Mouse (Mus musculus) heart, adult 2 months (tissue): ENCODE data around the gene Nrxn2. TPM values are rescaled to one million over a fixed set of nuclear protein-coding genes. Genes with fewer than 3 reads are reported as not detected.

ENCODE experiments used
- DNase-seq, 2 experiments: peaks; one replicate each; pipeline ENCODE4 v3.0.0; 2021
- H3K27ac ChIP-seq: fragments of 200-600 bp; 2 replicates; pipeline ENCODE4 v1.8.1; 2022
- H3K27me3 ChIP-seq: fragments of 200-500 bp; 2 replicates; pipeline ENCODE4 v1.6.1; 2012; ENCODE audit warnings: mild to moderate bottlenecking, low read length, inconsistent platforms, mixed read lengths; ENCODE audit not compliant: control insufficient read depth, insufficient read depth
- H3K36me3 ChIP-seq: fragments of 200-500 bp; 2 replicates; pipeline ENCODE4 v1.6.1; 2012; ENCODE audit warnings: low read length, inconsistent platforms; ENCODE audit not compliant: control insufficient read depth, insufficient read depth
- H3K4me1 ChIP-seq: fragments of 200-500 bp; 2 replicates; pipeline ENCODE4 v1.6.1; 2011; ENCODE audit warnings: low read length; ENCODE audit not compliant: control insufficient read depth, insufficient read depth
- H3K4me3 ChIP-seq: fragments of 200-600 bp; 2 replicates; pipeline ENCODE4 v1.8.1; 2022
- H3K79me2 ChIP-seq: fragments of 200-500 bp; replicated peaks from 2 replicates; pipeline ENCODE4 v1.6.1; 2012; ENCODE audit warnings: mild to moderate bottlenecking, inconsistent platforms, low read length, moderate library complexity, mixed read lengths; ENCODE audit not compliant: control insufficient read depth, insufficient read depth
- H3K9ac ChIP-seq: fragments of 200-500 bp; 2 replicates; pipeline ENCODE4 v1.6.1; 2012; ENCODE audit warnings: low read depth, mild to moderate bottlenecking, control low read depth, inconsistent platforms, low read length, mixed read lengths
- CTCF ChIP-seq: fragments of 200-600 bp; IDR thresholded peaks from 2 replicates; pipeline ENCODE4 v1.8.1; 2022; ENCODE audit warnings: antibody characterized with exemption, mild to moderate bottlenecking, moderate library complexity
- EP300 ChIP-seq: fragments of 200-500 bp; IDR thresholded peaks from 2 replicates; pipeline ENCODE4 v1.6.1; 2011; ENCODE audit warnings: low read depth, low read length, control low read depth; ENCODE audit not compliant: insufficient read depth
- POLR2A ChIP-seq: fragments of 200-500 bp; IDR thresholded peaks from 2 replicates; pipeline ENCODE4 v1.6.1; 2011; ENCODE audit warnings: mild to moderate bottlenecking, low read depth, low read length, control low read depth; ENCODE audit not compliant: insufficient read depth
- WGBS: fragments of 180-500 bp; shearing (Covaris S2); methylation state at CpG from one replicate; pipeline ENCODE4 v1.1.7; 2018; 5-methylcytosine and 5-hydroxymethylcytosine counted together
- intact Hi-C: fragments of 180-260 bp; cut with DNase I; formaldehyde crosslinking; loops from one replicate; pipeline ENCODE4 v1.15.1; 2025
- polyA plus RNA-seq: library from polyadenylated mRNA; depleted of rRNA; stranded (reverse); fragments of >200 nt; gene quantifications from 2 replicates; pipeline ENCODE4 v1.2.3, GENCODE M21; 2012
- total RNA-seq, 2 experiments: library from RNA; stranded (reverse); gene quantifications; 2 replicates each; pipeline ENCODE4 v1.2.3; 2021

The Nrxn2 gene
- total and polyA plus RNA-seq, 3 experiments = 3.4 to 5.2 (median 4.5) TPM

DNA sequence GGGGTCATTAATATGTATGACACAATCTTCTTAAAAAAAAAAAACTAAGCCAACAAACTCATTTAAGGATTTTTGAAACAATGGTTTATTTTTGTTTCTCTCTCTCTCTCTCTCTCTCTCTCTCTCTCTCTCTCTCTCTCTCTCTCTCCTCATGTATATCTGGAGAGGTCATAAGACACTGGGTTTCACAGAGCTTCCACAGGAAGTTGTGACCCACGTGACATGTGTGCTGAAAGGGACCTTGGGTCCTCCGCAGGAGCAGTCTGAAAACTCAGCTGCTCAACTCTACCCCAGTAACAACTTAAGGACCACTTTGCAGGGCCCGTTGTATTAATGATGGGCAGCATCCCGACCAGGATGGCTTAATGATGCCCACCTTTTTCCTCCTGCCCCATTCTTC lies 132.7 kb downstream of the Nrxn2 start:
- Histone ChIP-seq H3K27me3 (no peaks in the 10 kb centered on the region), H3K79me2 (no peaks in the 10 kb centered on the region), H3K4me3 (no peak overlapping the region), H3K36me3 (no peaks in the 10 kb centered on the region), H3K27ac (no peak overlapping the region), H3K9ac (no peak overlapping the region), H3K4me1 (peaks cover 11% of the 10 kb centered on the region)
- WGBS = 53% methylated on average over 4 of the region's 4 CpGs
- intact Hi-C loops = no loop called here
- DNase-seq = no peak
- TF ChIP-seq CTCF (no peak), POLR2A (no peak), EP300 (no peak)

- TF ChIP-seq EP300 (no peak), CTCF (peak; percentile 69)
- intact Hi-C loops = loop anchor here (2.0 kb wide), 1 partner anchor 56 kb away; no protein-coding TSS in a partner anchor
- H3K4me1 ChIP-seq = peaks cover 11% of the 10 kb centered on the region
These were observed 133.9 kb downstream of the Nrxn2 start for GRCm38 (mm10) chr19:6552302-6553028.

GRCm38 (mm10) chr19:6553174-6553573 lies 134.6 kb downstream of the Nrxn2 start:
- no peak for TF ChIP-seq CTCF
- TF ChIP-seq EP300 = no peak
- TF ChIP-seq POLR2A = no peak
- no peak for DNase-seq
- no peak overlapping the region for H3K4me3 ChIP-seq
- H3K79me2 ChIP-seq = no peaks in the 10 kb centered on the region
- H3K27me3 ChIP-seq = no peaks in the 10 kb centered on the region
- no peak overlapping the region for H3K27ac ChIP-seq
- intact Hi-C loops = loop anchor here (2.0 kb wide), 1 partner anchor 56 kb away; no protein-coding TSS in a partner anchor
- WGBS = 45% methylated on average over 5 of the region's 5 CpGs
- H3K36me3 ChIP-seq = no peaks in the 10 kb centered on the region
- H3K9ac ChIP-seq = no peak overlapping the region
- H3K4me1 ChIP-seq = peaks cover 11% of the 10 kb centered on the region

More at GRCm38 (mm10) chr19:6552302-6553028, 133.9 kb downstream of the Nrxn2 start:
- no peak overlapping the region for H3K9ac ChIP-seq
- no peak overlapping the region for H3K27ac ChIP-seq
- no peaks in the 10 kb centered on the region for H3K36me3 ChIP-seq
- DNase-seq = peak; percentile 31 to 43
- no peaks in the 10 kb centered on the region for H3K79me2 ChIP-seq
- no peaks in the 10 kb centered on the region for H3K27me3 ChIP-seq
- H3K4me3 ChIP-seq = no peak overlapping the region
- WGBS = 79% methylated on average over 3 of the region's 4 CpGs

DNA sequence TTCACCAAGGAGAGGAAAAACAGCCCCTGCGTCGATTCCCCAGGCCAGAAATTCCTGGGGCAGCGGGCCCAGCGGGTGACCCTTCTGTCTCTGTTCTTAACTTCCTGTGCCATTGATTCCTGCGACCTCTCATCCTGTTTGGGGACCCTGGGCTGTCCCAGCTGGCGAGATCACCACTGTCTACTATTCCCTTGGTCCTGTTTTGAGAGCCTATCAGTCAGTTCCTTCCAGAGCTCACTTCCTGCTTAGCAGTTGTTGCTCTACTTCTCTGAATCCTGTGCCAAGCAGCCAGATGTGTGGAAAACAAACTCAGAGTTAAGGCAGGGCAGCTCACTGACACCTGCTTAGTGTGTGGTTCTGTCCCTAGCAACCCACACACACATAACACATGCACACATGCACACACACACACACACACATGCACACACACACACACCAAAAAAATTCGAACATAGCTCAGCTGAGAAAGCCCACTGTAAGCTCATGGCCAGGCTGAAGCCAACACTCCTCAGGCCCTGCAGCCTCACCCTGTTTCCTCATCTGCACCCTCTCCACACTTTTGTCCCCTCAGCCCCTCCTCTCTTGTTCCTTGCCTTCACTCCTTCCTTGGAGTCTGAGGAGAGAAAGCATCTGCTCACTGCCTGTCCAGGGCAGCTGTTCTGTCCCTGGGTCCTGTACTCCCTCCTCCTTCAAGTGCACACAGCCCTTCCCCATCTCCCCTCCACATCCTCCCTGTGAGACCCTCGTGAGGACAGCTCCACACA lies 135.5 kb downstream of the Nrxn2 start:
- WGBS = 18% methylated on average over 8 of the region's 8 CpGs
- Histone ChIP-seq H3K4me1 (peaks cover 11% of the 10 kb centered on the region), H3K36me3 (no peaks in the 10 kb centered on the region), H3K9ac (no peak overlapping the region), H3K27me3 (no peaks in the 10 kb centered on the region), H3K79me2 (no peaks in the 10 kb centered on the region), H3K4me3 (no peak overlapping the region), H3K27ac (peak overlapping the region; percentile 36; the same call in 1 of the 2 replicates)
- intact Hi-C loops = loop anchor here (2.0 kb wide), 1 partner anchor 57 kb away; no protein-coding TSS in a partner anchor
- no peak for TF ChIP-seq EP300
- TF ChIP-seq CTCF = no peak
- peak; percentile 56 to 75 for DNase-seq

- TF ChIP-seq CTCF = no peak
- TF ChIP-seq EP300 = no peak
- TF ChIP-seq POLR2A = no peak
- WGBS = 86% methylated on average over 4 of the region's 4 CpGs
These were observed 141.0 kb downstream of the Nrxn2 start for GRCm38 (mm10) chr19:6559576-6559975.

GRCm38 (mm10) chr19:6560246-6560815 lies 141.8 kb downstream of the Nrxn2 start:
- 89% methylated on average over 7 of the region's 7 CpGs for WGBS
- H3K4me3 ChIP-seq = no peak overlapping the region

More at GRCm38 (mm10) chr19:6559576-6559975, 141.0 kb downstream of the Nrxn2 start:
- no peaks in the 10 kb centered on the region for H3K36me3 ChIP-seq
- no peaks in the 10 kb centered on the region for H3K27me3 ChIP-seq
- intact Hi-C loops = no loop called here
- no peak for DNase-seq
- no peaks in the 10 kb centered on the region for H3K79me2 ChIP-seq
- H3K4me1 ChIP-seq = peaks cover 1% of the 10 kb centered on the region
- H3K27ac ChIP-seq = no peak overlapping the region
- H3K9ac ChIP-seq = no peak overlapping the region
- H3K4me3 ChIP-seq = no peak overlapping the region

More at GRCm38 (mm10) chr19:6560246-6560815, 141.8 kb downstream of the Nrxn2 start:
- no peaks in the 10 kb centered on the region for H3K27me3 ChIP-seq
- no peak for DNase-seq
- H3K36me3 ChIP-seq = no peaks in the 10 kb centered on the region
- no peak overlapping the region for H3K27ac ChIP-seq
- H3K79me2 ChIP-seq = no peaks in the 10 kb centered on the region
- TF ChIP-seq EP300 (no peak), POLR2A (no peak), CTCF (no peak)
- no peak overlapping the region for H3K9ac ChIP-seq
- intact Hi-C loops = no loop called here
- H3K4me1 ChIP-seq = no peaks in the 10 kb centered on the region
